Mouse (Mus musculus) gastrocnemius, adult 8-10 months (tissue): Measurements from ENCODE around the gene Cars. TPM values are rescaled to one million over a fixed set of nuclear protein-coding genes. Genes with fewer than 3 reads are reported as not detected.

Source experiments
- DNase-seq, 2 experiments: peaks; one replicate each; pipeline ENCODE4 v3.0.0; 2022; ENCODE audit warnings: low spot score in 2 of 2
- microRNA-seq: library from miRNA; unstranded; fragments of <30 nt; microRNA quantifications from one replicate; pipeline ENCODE4 v1.2.0, GENCODE M21; 2022
- total RNA-seq, 4 experiments: library from RNA; stranded (reverse); gene quantifications; 2 replicates each; pipeline ENCODE4 v1.2.4; 2022

Cars gene
- total RNA-seq, 4 experiments from 2014 or later, result 31.9 to 41.9 (median 38.4) TPM

GRCm38 (mm10) chr7:143513763-143514415, 86.0 kb downstream of the Cars start:
- DNase-seq, result no peak

DNA sequence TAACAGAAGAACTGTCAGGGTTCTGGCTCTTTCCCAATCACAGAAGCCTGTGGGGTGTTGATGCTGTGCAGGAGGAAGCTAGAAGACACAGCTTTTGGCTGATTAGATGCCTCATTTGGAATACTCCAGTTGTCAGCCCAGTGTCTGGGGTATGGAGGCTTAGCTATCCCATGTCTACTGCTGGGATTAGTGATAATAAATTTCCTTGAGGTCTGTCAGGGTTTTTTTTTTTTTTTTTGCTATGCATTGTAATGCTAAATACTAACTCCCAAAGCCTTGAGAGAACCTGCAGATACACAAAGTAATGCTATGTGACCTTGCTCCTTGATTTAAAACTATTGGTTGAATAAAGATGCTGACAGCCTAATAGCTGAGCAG, 88.6 kb downstream of the Cars start:
- DNase-seq, result no peak

DNA sequence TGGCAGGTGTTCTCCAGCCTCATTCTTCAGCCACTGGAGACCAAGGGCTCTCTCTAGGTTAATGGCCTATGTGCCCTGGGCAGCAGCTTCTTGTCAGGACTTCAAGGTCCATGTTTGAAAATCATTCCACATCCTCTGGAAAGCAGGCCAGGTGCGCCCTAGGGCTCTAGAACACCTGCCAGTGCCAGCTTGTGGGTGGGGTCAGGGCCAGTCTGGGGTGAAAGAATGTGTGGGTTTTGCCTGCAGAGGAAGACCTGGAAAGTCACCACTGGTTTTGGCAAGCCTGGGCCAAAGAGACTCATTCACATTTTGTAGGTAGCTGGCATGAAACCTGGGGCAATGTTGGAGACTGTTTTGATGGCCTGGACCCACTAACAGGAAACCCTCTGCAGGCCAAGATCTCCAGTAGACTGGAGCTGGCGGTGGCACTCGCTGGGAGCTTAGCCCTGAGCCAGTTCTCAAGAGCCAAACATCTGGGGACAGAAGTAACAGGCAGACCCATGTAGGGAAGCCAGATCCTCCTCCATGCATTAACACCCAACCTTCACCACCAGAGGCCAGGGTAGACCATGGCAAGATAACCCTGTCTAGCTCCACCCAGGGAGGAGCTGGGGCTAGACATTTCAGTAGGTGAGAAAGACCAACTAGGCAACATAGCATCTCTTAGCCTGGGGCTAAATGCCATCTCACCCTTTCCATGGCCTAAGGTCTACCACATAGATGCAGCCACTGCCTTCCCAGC, 89.1 kb downstream of the Cars start:
- no peak for DNase-seq

- DNase-seq, result no peak
Measured at GRCm38 (mm10) chr7:143509566-143509965, 90.3 kb downstream of the Cars start.

Small RNAs within 50 kb of the gene (microRNA-seq; reads per million reads assigned to microRNA genes)
- not detected for gene Mir7064

Other genes starting within 250 kb of the Cars start
- gene Cdkn1c, start 139.0 kb downstream of the Cars start, total RNA-seq, result 10 to 100 TPM; 14.9 to 27.6 (median 22.9) TPM
- gene Slc22a18, start 126.4 kb downstream of the Cars start, total RNA-seq, result under 1 TPM in 2 of 4 experiments, not detected in 2; 0.32 to 0.56 TPM
- gene Phlda2, start 96.9 kb downstream of the Cars start, total RNA-seq, result not detected
- gene Nap1l4, start 51.0 kb downstream of the Cars start, total RNA-seq, result 100 to 1,000 TPM; 181 to 185 (median 183) TPM
- gene Tnfrsf26, start 28.6 kb upstream of the Cars start, total RNA-seq, result under 1 TPM; 0.07 to 0.21 (median 0.14) TPM
- 1 to 10 TPM; 1.2 to 2.8 (median 1.7) TPM for gene Tnfrsf22, start 49.6 kb upstream of the Cars start, total RNA-seq
- 1 to 10 TPM; 2.5 to 4.6 (median 3.4) TPM for gene Tnfrsf23, start 85.8 kb upstream of the Cars start, total RNA-seq
- 10 to 100 TPM; 11.2 to 17.7 (median 14.1) TPM for gene Osbpl5, start 156.9 kb upstream of the Cars start, total RNA-seq
- gene Mrgprg, start 166.9 kb upstream of the Cars start, total RNA-seq, result under 1 TPM; 0.29 to 0.86 (median 0.33) TPM
- gene Mrgpre, start 184.4 kb upstream of the Cars start, total RNA-seq, result under 1 TPM; 0.32 to 0.87 (median 0.44) TPM
- gene Nadsyn1, start 222.8 kb upstream of the Cars start, total RNA-seq, result 1 to 10 TPM; 2.5 to 3.6 (median 2.8) TPM
- gene Dhcr7, start 223.1 kb upstream of the Cars start, total RNA-seq, result 1 to 10 TPM; 3.8 to 8.2 (median 4.7) TPM